Mouse (Mus musculus): ENCODE results near the gene Fam110a.

The Fam110a gene

DNA sequence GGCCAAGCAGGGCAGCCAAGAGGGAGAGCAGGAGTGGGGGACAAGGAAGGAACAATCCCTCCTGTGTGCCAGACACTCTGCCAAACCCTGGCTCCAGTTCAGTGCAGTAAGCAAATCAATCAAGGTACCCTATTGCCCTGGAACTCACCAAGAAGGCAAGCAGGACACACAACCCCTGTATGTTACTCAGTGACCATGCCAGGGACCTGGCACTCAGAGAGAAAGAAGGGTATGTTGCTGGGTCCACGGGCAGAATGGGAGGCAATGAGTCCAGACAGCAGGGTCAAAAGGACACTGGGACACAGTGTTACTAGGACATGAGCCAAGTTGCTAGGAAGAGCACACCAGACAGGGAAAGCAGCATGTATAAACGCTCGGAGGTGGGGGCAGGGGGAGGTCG, 54.3 kb downstream of the Fam110a start:
- DNase-seq = no peak

DNA sequence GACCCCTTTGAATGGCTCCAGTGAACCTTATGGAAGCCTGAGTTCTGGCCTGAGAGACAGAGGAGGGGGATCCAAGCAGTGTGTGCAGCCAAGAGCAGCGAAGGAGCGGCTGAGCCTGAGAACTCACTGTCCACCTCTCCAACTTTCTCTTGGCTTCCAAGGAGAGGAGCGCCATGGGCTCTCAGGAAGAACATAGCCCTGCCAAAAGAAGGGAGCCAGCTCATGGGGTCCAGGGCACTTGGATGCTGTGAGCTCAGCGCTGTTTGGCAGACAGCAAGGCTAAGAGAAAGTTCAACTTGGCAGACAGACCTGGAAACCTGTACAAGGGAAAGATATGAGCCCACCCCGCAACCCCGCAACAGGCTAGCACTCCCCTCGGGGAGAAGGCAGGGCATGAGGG, 55.7 kb downstream of the Fam110a start:
- DNase-seq = no peak

DNA sequence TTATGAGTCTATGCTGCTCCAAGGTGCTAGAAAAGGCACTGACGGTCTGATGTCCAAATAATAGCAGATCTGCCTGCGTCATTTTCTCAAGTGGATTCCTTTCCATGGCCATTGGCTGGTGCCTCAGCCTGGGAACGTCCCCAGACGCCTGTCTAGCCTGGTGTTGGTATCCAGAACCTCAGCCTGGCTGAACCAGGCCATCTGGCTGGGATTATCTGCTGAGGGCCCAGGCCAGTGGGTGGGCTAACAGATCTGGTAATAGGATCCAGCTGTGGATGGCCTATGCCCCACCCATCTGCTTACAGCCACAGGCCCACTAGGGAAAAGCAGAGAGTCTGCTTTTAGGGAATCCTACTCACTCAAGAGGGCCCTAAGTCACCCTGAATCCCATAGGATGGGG, 58.4 kb downstream of the Fam110a start:
- DNase-seq = no peak

DNA sequence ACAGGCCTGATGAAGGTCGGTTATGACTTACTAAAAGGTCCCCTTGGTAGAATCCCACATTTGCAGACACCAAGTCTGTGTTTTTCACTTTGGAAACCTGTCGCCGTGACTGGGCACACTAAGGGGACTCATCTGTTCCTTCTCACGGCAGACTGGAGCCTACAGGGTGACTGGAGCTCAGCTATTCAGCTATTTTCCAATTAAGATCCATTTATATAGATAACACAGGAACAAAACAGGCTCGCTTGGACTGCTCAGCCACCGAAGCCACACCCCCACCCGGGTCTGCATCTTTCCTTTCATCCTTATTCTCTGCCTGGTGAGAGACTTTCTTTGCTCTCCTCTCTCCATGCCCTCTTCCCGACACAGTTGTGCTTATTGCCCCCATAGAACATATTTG, 59.0 kb downstream of the Fam110a start:
- no peak for DNase-seq

Measured in cerebellum, adult 11-12 months (tissue).